Mouse (Mus musculus) inflammation-experienced regulatory T-cells (primary cell): Measurements from ENCODE around the gene Paxx. TPM values are rescaled to one million over a fixed set of nuclear protein-coding genes. Genes with fewer than 3 reads are reported as not detected.

ENCODE experiments used
- polyA plus RNA-seq, 2 experiments: library from polyadenylated mRNA; unstranded; fragments of 100-300 nt; shearing (Covaris generic); gene quantifications; one replicate each; pipeline ENCODE4 v1.2.1; 2017

The Paxx gene
- polyA plus RNA-seq, result 100 to 1,000 TPM in 1 of 2 experiments, 10 to 100 TPM in 1; 95.5 to 104 TPM

GRCm38 (mm10) chr2:25460551-25461309 is at the start of gene Paxx:
Gene Paxx (minus strand): TSS chr2:25461094.

GRCm38 (mm10) chr2:25501593-25502486 is 40.9 kb upstream of the Paxx start, which contains the start of gene C8g:
Gene C8g (minus strand): TSS chr2:25501719.

GRCm38 (mm10) chr2:25500576-25501405 is 39.9 kb upstream of the Paxx start, which contains the start of gene Fbxw5:
Gene Fbxw5 (plus strand): TSS chr2:25500750.

GRCm38 (mm10) chr2:25493476-25493961 is 32.6 kb upstream of the Paxx start, which contains the start of gene Lcn12:
Gene Lcn12 (minus strand): TSS chr2:25493911.

GRCm38 (mm10) chr2:25469969-25470368 is 9.1 kb upstream of the Paxx start, which contains the start of gene Ptgds:
Gene Ptgds (minus strand): TSS chr2:25470046.

GRCm38 (mm10) chr2:25456205-25456953 is 4.5 kb downstream of the Paxx start, which contains the start of gene Clic3:
Gene Clic3 (plus strand): TSS chr2:25456838.

GRCm38 (mm10) chr2:25428442-25429236 is 32.3 kb downstream of the Paxx start, which contains the start of gene Abca2:
Gene Abca2 (plus strand): TSS chr2:25428703.

GRCm38 (mm10) chr2:25422587-25423410 is 38.1 kb downstream of the Paxx start, which contains the start of gene Fut7:
Gene Fut7 (plus strand): TSS chr2:25423267.

Other genes starting within 250 kb of the Paxx start
- 100 to 1,000 TPM; 141 to 186 TPM for gene Nelfb, start 249.6 kb downstream of the Paxx start, polyA plus RNA-seq
- gene Stpg3, start 246.5 kb downstream of the Paxx start, polyA plus RNA-seq, result 1 to 10 TPM in 1 of 2 experiments, under 1 TPM in 1; 0.29 to 1.4 TPM
- under 1 TPM; 0.27 to 0.54 TPM for gene Fam166a, start 242.3 kb downstream of the Paxx start, polyA plus RNA-seq
- gene Tubb4b, start 236.4 kb downstream of the Paxx start, polyA plus RNA-seq, result 100 to 1,000 TPM; 172 to 185 TPM
- not detected for gene Slc34a3, start 226.7 kb downstream of the Paxx start, polyA plus RNA-seq
- not detected for gene Rnf224, start 224.3 kb downstream of the Paxx start, polyA plus RNA-seq
- gene Rnf208, start 218.8 kb downstream of the Paxx start, polyA plus RNA-seq, result 1 to 10 TPM; 1.2 to 2.0 TPM
- gene Cysrt1, start 218.6 kb downstream of the Paxx start, polyA plus RNA-seq, result not detected
- 10 to 100 TPM in 1 of 2 experiments, 1 to 10 TPM in 1; 6.2 to 11.9 TPM for gene AL732309.1, start 214.2 kb downstream of the Paxx start, polyA plus RNA-seq
- gene Tmem203, start 205.7 kb downstream of the Paxx start, polyA plus RNA-seq, result 10 to 100 TPM; 20.6 to 22.0 TPM
- 10 to 100 TPM; 17.1 to 22.4 TPM for gene Tprn, start 198.5 kb downstream of the Paxx start, polyA plus RNA-seq
- gene Ssna1, start 188.7 kb downstream of the Paxx start, polyA plus RNA-seq, result 100 to 1,000 TPM; 117 to 137 TPM
- gene Anapc2, start 188.6 kb downstream of the Paxx start, polyA plus RNA-seq, result 100 to 1,000 TPM in 1 of 2 experiments, 10 to 100 TPM in 1; 94.3 to 117 TPM
- gene Tmem210, start 172.9 kb downstream of the Paxx start, polyA plus RNA-seq, result not detected
- gene Lrrc26, start 171.2 kb downstream of the Paxx start, polyA plus RNA-seq, result 1 to 10 TPM in 1 of 2 experiments, not detected in 1; 4.0 TPM
- under 1 TPM; 0.41 to 0.78 TPM for gene Grin1, start 141.9 kb downstream of the Paxx start, polyA plus RNA-seq
- gene Man1b1, start 128.8 kb downstream of the Paxx start, polyA plus RNA-seq, result 10 to 100 TPM; 21.9 to 32.4 TPM
- gene Dpp7, start 104.7 kb downstream of the Paxx start, polyA plus RNA-seq, result 10 to 100 TPM; 21.7 to 25.4 TPM
- 10 to 100 TPM; 30.5 to 53.8 TPM for gene Uap1l1, start 95.4 kb downstream of the Paxx start, polyA plus RNA-seq
- under 1 TPM in 1 of 2 experiments, not detected in 1; 0.40 TPM for gene Sapcd2, start 88.8 kb downstream of the Paxx start, polyA plus RNA-seq
- gene Entpd2, start 65.2 kb downstream of the Paxx start, polyA plus RNA-seq, result under 1 TPM in 1 of 2 experiments, not detected in 1; 0.40 TPM
- gene Npdc1, start 61.7 kb downstream of the Paxx start, polyA plus RNA-seq, result 1 to 10 TPM; 4.3 to 6.2 TPM
- gene Fut7, start 37.8 kb downstream of the Paxx start, polyA plus RNA-seq, result 10 to 100 TPM in 1 of 2 experiments, 1 to 10 TPM in 1; 8.5 to 21.4 TPM
- gene Abca2, start 32.4 kb downstream of the Paxx start, polyA plus RNA-seq, result 10 to 100 TPM; 62.8 to 67.6 TPM
- 1 to 10 TPM; 3.4 to 4.3 TPM for gene Clic3, start 4.3 kb downstream of the Paxx start, polyA plus RNA-seq
- gene Ptgds, start 9.0 kb upstream of the Paxx start, polyA plus RNA-seq, result under 1 TPM in 1 of 2 experiments, not detected in 1; 0.37 TPM
- gene Lcn12, start 32.8 kb upstream of the Paxx start, polyA plus RNA-seq, result not detected
- gene Fbxw5, start 39.7 kb upstream of the Paxx start, polyA plus RNA-seq, result 100 to 1,000 TPM; 107 to 134 TPM
- gene C8g, start 40.6 kb upstream of the Paxx start, polyA plus RNA-seq, result 1 to 10 TPM; 7.5 to 9.3 TPM
- gene Traf2, start 85.8 kb upstream of the Paxx start, polyA plus RNA-seq, result 10 to 100 TPM; 82.2 to 87.8 TPM
- gene Edf1, start 96.8 kb upstream of the Paxx start, polyA plus RNA-seq, result 100 to 1,000 TPM; 335 to 382 TPM
- gene Mamdc4, start 113.8 kb upstream of the Paxx start, polyA plus RNA-seq, result 1 to 10 TPM in 1 of 2 experiments, under 1 TPM in 1; 0.58 to 1.6 TPM
- gene Phpt1, start 114.1 kb upstream of the Paxx start, polyA plus RNA-seq, result 10 to 100 TPM; 53.8 to 59.8 TPM
- gene Ajm1, start 120.7 kb upstream of the Paxx start, polyA plus RNA-seq, result 1 to 10 TPM in 1 of 2 experiments, under 1 TPM in 1; 0.93 to 1.2 TPM
- 10 to 100 TPM; 41.1 to 47.1 TPM for gene Rabl6, start 147.4 kb upstream of the Paxx start, polyA plus RNA-seq
- gene Ccdc183, start 156.6 kb upstream of the Paxx start, polyA plus RNA-seq, result not detected
- gene Tmem141, start 160.9 kb upstream of the Paxx start, polyA plus RNA-seq, result 1 to 10 TPM; 4.1 TPM
- gene Fcna, start 166.9 kb upstream of the Paxx start, polyA plus RNA-seq, result 10 to 100 TPM in 1 of 2 experiments, not detected in 1; 18.1 TPM
- gene Lcn8, start 192.0 kb upstream of the Paxx start, polyA plus RNA-seq, result not detected
- gene Lcn5, start 196.9 kb upstream of the Paxx start, polyA plus RNA-seq, result not detected
- under 1 TPM in 1 of 2 experiments, not detected in 1; 0.33 TPM for gene Lcn6, start 215.7 kb upstream of the Paxx start, polyA plus RNA-seq
- 1 to 10 TPM in 1 of 2 experiments, not detected in 1; 1.0 TPM for gene Lcn10, start 221.6 kb upstream of the Paxx start, polyA plus RNA-seq
- gene Obp2a, start 238.9 kb upstream of the Paxx start, polyA plus RNA-seq, result 1 to 10 TPM in 1 of 2 experiments, not detected in 1; 1.3 TPM
- gene Bmyc, start 245.6 kb upstream of the Paxx start, polyA plus RNA-seq, result 100 to 1,000 TPM in 1 of 2 experiments, 10 to 100 TPM in 1; 88.1 to 160 TPM